Mouse (Mus musculus) urinary bladder, postnatal 25 days (tissue): ENCODE data around the gene Apoa1.

Experiments
- DNase-seq: peaks from one replicate; pipeline ENCODE4 v3.0.0; 2022; ENCODE audit warnings: low spot score

The Apoa1 gene

GRCm38 (mm10) chr9:46257546-46257945 lies 29.2 kb downstream of the Apoa1 start:
- no peak for DNase-seq

- DNase-seq, result no peak
Measured at GRCm38 (mm10) chr9:46259111-46259510, 30.7 kb downstream of the Apoa1 start.

GRCm38 (mm10) chr9:46261131-46261530 lies 32.8 kb downstream of the Apoa1 start:
- DNase-seq, result no peak

GRCm38 (mm10) chr9:46268343-46268873 lies 40.0 kb downstream of the Apoa1 start, which contains the start of gene Apoa5:
TSS of gene Apoa5 (plus strand) at chr9:46268633.
- no peak for DNase-seq

GRCm38 (mm10) chr9:46269125-46269524 lies 40.7 kb downstream of the Apoa1 start:
- DNase-seq, result no peak

- DNase-seq, result no peak
Measured at GRCm38 (mm10) chr9:46270782-46271181, 42.4 kb downstream of the Apoa1 start.

- DNase-seq, result no peak
Measured at GRCm38 (mm10) chr9:46272070-46272469, 43.7 kb downstream of the Apoa1 start.

- DNase-seq, result peak; percentile 81
Measured at GRCm38 (mm10) chr9:46272677-46273454, 44.5 kb downstream of the Apoa1 start, which contains the start of gene Zpr1. TSS of gene Zpr1 (plus strand) at chr9:46273064.

- no peak for DNase-seq
Measured at GRCm38 (mm10) chr9:46274494-46274893, 46.1 kb downstream of the Apoa1 start.
